Mouse (Mus musculus) T-helper 2 cell (primary cell): ENCODE data around the gene Slc12a7.

Experiments used
- in situ Hi-C: fragments of 300-600 bp; cut with MboI, MseI; formaldehyde crosslinking; loops from one replicate; pipeline ENCODE4 v1.15.1; 2025; ENCODE audit warnings: high pct_unique_total_duplicates

The Slc12a7 gene

DNA sequence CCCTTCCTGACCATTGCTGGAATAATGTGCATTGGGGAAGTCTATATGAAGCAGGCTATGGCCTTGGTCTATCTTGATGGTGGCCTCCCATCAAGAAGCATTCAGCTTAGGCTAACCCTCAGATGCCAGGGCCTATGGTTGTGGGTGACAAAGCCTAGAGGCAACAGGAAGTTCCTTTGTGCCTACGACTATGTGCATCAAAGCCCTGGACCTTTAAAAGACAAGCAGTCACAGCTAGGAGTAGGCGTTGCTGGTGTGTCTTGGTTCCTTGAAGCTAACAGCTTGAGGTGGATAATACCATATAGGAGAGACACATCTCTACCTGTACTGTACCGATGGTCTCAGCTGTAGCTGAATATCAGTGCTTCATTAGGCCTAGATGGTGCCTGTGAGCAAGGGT, 27.2 kb downstream of the Slc12a7 start:
- in situ Hi-C loops, result no loop called here

DNA sequence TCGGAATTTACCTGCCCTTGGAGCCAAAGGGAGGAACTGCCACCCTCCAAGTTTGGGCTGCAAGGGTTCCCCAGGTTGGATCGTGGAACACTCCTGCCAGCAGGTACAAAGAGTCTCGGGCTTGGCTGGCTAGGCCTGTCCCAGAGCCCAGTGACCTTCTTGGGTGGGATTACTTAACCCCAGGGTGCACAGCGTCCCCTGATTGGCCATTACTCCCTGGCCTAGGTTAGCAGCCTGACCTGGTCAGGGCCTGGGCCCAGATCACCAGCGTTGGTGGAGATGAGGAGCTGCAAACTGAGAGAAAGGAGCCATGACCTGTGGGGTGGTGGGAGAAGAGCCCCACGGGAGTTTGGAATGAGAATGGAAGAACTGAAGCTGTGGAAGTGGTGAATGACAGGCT, 30.0 kb downstream of the Slc12a7 start:
- in situ Hi-C loops, result no loop called here

DNA sequence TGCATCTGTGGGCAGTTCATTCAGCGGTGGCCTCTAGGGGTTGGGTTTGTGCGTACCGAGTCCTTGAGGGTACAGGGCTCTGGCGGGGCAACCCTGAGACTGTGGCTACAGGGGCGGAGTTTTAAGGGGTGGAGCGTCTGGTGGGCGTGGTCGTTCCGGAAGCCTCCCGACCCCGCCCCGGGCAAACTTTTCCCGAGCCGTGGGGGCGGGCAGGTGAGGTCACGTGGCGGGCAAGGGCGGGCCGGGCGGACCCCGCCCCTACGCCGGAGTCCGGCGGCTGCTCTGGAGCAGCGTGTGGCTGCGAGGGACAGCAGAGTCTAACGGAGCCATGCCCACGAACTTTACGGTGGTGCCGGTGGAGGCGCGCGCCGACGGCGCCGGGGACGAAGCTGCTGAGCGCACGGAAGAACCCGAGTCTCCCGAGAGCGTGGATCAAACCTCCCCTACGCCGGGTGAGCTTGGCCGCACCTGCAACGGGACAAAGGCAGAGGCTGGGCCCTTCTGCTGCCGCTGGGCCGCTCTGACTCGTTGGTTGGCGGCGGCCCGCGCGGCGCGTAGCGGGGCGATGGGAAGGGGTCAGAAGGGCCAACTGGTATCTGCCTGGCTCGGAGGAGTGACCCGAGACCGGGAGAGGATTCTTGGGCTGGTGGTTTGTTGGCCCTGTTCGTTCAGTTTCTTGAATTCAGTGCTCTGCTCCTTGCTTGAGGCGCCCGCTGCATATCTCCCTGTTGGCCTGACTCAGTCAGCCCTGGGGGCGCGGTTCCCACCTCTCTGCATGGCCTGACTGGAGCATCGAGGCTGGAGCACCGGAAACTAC, 30.8 kb downstream of the Slc12a7 start:
- in situ Hi-C loops, result no loop called here

DNA sequence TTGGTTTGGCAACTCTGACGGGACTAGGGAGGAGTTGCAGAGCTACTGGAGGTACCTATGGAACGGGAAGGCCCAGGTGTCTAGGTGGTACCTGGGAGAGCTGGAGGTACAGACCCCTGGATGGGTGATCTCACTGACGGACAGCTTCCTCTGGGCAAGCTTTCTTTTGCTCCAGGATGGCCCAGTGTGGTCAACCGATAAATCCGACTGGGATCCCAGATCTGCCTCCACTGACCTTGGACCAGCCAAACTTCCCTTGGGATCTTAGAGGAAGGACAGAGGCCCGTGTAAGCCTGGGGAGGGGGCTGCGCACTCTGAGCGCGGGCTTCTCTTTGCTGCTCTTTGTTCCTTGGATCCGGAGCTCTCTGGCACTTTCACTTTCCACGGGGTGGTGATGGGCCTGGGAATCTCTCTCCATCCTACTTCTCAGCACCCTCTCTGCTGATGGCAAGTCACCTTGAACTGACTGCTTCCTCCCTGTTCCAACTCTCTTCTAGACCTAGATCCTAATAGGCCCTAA, 31.4 kb downstream of the Slc12a7 start:
- in situ Hi-C loops, result no loop called here

DNA sequence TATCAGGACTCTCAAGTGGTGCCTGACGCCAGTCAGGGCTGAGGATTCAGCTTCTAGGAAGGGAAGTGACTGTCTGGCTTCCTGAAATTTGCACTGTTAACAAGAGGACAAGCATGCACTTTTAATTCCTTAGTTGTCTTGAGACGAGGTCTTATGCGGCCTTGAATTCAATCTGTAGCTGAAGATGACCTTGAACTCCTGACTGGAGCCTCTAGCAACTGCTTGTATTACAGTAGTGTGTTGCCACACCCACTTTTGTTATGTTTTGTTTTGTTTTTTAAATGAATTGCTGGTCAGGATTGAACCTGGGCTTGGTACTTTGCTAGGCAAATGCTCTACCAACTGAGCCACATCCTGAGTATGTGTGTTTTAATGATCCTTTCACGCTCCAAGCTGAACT, 32.5 kb downstream of the Slc12a7 start:
- in situ Hi-C loops, result no loop called here

DNA sequence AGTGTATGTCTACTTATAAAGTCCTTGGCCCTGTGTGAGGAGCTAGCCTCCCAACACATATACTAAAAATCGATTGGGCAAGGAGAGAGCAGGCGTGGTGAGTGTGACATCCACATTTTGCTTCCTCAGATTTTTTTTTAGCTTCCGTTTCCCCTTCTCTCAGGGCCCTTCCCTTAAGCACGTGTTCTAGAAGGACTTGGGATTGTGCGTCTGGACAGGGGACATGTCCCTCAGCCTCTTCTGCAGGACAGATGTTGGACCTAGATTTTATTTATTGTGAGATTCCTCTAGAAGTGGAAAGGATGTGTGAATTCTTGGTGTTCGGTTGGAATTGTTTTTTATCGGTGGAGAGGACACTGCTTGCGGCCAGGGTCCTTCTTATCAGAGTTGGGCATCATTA, 34.3 kb downstream of the Slc12a7 start:
- in situ Hi-C loops, result no loop called here

DNA sequence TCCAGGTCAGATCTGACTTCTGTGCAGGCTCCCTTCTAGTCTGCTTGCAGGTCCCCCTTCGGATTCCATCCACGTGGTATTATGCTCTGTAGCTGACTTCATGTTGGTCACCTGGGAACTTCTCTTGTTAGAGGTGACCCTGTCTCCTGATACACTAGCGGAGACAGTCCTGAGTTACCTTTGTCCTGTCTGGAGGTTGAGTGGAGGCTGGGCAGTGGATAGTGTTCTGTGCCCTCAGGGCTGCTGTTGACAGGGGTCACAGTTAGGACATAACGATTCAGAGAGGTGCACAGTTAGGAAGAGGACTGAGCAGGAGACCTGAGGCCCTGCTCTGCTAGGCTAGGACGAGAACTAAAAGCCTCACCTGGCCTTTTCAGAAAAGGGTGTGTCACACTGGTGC, 34.9 kb downstream of the Slc12a7 start:
- in situ Hi-C loops, result no loop called here

DNA sequence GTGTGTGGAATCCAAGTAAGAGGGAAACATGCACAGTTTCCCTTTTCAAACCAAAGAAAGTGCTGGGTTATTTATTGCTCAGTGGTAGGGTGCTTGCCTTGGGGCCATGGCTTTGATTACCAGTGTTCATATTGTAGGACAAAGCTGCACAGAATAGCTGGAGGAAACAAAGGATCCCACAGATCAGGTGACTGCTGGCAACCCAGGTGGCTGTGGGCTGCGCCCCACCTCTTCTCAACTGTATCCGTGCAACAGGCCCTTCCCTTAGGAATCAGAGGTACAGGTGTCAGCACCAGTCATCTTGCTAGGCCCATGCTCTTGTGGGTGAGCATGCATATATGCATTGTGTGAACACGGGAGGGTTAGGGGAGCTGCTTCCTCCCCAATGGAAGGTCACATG, 35.4 kb downstream of the Slc12a7 start:
- in situ Hi-C loops, result no loop called here

DNA sequence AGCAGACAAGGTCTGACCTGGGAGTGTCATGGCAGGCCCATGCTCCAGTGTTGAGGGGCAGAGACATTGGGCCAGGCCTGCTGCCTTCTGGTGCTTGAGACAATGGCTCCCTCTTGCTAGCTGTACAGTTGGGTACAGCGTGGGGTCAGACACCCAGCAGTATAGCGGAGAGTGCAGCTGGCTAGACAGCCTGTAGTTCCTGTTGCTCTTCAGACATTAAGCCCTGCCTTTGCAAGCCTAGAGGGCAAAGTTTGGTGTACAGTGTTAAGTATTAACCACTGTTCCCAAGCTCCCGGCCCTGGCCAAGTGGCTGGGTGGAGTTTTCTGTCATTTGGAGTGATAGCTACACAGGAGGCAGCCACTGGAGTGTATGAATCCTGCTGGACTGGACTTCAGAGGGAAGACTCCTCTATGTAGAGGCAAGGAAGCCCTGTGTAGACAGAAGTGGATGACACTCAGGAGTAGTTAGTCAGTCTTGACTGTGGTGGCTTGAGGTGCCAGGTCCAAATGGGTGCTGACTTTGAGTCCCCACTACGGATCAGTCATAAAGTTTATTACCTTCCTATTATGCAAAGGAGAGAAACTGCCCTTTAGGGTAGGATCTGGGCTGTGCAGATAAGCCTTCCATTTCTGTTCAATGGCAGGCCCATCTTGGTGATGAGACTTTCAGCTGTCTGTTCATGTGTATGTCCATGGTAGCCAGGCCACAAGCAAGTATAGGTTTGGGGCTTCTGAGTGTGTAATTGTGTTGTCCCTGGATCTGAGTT, 37.2 kb downstream of the Slc12a7 start:
- in situ Hi-C loops, result loop anchor here (5.0 kb wide), 1 partner anchor 43 kb away; no protein-coding TSS in a partner anchor

DNA sequence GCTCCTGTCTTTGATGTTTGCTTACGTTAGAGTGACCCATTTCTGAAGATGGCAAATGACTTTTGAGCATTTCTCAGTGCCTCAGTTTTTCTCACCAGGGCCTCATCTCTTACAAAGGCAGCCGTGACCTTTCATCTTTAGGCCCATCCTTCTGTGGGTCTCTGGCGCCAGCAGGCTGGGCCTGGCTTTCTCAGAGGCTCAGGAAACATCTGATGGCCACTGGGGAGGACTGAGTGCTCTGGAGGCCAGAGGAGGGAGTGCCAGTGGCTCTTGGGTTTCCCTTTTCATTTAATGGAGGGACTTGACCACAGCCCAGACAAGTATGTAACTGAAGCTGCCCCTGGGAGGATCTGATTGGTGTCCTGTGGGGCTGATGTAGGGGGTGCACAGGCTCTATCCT, 38.2 kb downstream of the Slc12a7 start:
- in situ Hi-C loops, result loop anchor here (5.0 kb wide), 1 partner anchor 44 kb away; no protein-coding TSS in a partner anchor

DNA sequence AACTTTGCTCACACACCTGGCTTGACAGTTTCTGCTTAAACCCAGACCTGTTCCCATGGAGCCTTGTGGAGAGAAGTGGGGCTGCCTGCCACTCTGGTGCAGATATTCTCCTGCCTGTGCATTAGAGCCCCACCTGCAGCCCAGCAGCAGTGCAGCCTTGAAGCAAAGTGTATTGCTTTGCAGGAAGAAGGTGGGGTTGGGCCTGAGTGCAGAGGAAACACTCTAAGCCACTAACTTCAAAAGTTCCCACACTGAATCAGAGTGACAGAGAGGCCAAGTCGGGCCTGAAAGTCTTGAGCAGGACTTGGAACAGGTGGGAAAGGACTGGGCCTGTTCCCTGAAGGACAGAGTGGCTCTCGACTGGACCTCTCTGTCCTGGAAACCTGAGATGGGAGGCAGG, 39.8 kb downstream of the Slc12a7 start:
- in situ Hi-C loops, result loop anchor here (5.0 kb wide), 1 partner anchor 45 kb away; no protein-coding TSS in a partner anchor

DNA sequence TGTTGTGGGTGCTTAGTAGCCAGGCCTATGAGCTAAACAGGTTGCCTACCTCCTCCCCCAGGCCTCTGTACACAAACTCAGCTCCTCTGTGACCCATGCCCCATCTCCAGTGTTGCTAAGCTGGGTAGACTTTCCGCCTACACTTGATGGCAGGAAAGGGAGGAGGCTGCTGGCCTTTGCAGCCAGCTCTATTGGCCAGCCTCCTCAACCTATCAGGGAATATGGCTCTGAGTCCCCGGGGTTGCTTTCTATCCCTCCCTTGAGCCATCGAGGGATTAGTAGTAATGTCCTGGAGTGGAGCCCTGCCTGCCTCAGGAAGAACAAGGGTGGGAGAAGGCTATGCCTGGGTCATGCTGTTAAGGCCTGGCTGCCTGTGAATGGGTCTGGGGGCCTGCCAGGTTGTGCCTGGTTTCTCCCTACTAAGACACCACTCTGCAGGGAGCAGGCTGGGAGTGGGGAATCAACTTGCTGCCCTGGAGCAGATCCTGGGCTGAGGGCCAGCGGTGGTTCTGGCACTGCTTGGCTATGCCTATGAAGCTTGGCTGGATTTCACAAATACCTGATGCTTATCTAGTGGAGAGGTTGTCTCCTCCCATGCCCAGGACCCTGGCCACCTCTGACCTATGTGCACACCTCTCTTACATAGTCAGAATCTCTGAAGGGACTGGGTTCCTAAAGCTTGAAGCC, 40.8 kb downstream of the Slc12a7 start:
- in situ Hi-C loops, result loop anchor here (5.0 kb wide), 1 partner anchor 46 kb away; no protein-coding TSS in a partner anchor

DNA sequence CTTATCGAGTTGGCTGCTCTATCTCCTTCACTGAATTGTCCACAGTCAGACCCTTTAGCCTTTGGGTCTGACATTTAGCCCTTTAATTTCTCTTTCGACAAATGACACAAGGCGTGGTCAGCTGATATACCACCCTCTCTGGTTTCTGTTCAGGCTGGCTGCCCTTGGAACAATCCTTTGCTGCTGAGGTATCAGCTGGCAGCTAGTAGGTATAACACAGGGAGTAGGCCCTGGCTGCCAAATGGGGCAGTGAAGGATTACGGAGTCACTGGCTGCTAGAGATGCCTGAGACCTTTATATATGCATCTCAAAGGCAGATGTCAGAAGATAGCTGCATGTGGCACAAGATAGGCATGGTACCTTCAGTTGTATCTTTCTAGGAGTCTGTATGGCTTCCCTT, 42.9 kb downstream of the Slc12a7 start:
- in situ Hi-C loops, result no loop called here

DNA sequence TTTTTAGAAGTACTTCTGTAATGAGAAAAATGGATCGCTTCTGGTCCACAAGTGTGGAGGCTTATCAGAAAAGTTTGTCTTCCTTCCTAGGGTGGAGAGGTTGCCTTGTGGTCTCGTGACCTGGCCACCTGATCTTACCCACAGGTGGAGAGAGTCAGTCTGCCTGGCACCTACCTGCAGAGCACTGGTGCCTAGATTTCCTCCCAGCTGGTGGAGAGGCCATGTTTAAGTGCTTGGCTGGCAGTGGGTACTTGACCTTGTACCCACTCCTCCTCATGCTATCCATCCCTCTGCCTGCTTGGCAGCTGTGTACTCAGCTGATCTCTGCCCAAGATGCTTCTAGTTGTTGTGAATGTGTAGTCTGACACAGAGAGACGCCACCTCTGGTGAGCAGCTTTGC, 44.7 kb downstream of the Slc12a7 start:
- in situ Hi-C loops, result no loop called here

DNA sequence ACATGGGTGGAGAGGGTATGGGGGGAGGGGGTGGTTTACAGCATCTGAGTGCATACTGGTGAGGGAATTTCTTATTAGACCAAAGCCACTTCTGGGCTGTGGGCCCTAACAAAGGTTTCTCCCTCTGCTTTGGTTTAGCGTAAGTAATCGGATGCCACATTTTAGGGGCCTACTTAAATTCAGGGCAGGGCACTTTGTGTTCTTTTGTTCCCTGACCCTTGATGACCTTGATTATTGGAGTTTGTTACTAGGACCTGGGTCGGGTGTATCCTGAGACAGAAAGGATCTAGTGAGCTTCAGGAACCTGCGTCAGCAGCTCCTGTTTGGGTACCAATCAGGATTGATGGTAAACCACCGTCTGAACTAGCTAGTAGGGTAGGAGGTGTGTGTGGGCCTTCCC, 49.6 kb downstream of the Slc12a7 start:
- in situ Hi-C loops, result no loop called here

DNA sequence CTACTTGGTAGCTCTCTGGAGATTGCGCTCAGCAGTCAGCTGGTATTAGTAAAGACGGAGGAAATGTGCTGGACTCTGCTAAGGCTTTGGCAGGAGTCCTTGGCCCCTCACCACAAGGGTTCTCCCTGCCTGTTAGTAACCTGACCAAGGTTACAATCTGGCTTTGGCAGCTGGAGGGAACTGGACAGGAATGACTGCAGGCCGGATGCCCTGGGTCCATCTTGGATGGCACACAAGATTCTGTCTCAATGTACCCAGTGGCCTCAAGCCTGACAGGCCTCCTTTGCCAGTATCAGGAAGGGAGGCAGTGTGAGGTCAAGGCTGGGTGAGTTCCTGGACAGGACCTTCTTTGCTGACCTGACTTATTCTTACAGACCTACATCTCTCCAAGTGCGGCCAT, 59.3 kb downstream of the Slc12a7 start:
- in situ Hi-C loops, result no loop called here

DNA sequence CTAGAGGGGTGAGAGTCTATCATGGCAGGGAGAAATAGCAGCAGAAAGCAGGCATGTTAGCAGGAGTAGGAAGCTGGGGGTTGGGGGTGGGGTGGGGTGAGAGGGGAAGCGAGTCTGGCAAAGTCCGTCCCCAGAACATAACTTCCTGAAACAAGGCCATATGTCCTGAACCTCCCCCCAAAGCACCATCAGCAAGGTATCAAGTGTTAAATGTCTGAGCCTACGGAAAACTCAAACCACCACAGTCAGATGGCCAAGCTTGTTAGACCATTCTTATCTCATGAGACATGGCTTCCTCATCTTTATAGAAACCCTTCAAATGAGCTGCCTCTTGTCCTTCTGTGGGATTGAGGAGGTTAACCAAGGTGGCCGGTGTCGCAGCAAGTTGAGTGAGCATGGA, 60.3 kb downstream of the Slc12a7 start:
- in situ Hi-C loops, result no loop called here

DNA sequence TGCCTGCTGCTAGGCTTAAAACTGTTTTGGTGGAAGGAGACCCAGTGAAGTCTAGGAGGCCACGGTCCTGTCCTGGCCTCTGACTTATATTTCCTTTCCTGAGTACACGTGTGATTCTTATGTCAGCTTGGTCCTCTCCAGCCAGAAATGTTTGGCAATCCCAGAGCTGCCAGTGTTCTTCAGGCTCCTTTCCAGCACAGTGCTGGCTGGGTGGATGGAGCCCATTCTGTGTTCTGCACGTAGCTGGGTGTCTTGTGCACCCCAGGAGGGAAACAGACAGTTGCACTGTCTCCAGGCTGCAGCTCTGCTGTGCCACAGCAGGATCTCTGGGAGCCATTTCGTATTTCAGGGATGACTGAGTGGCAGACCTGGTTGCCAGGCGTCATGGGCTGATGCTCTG, 66.2 kb downstream of the Slc12a7 start:
- in situ Hi-C loops, result no loop called here

DNA sequence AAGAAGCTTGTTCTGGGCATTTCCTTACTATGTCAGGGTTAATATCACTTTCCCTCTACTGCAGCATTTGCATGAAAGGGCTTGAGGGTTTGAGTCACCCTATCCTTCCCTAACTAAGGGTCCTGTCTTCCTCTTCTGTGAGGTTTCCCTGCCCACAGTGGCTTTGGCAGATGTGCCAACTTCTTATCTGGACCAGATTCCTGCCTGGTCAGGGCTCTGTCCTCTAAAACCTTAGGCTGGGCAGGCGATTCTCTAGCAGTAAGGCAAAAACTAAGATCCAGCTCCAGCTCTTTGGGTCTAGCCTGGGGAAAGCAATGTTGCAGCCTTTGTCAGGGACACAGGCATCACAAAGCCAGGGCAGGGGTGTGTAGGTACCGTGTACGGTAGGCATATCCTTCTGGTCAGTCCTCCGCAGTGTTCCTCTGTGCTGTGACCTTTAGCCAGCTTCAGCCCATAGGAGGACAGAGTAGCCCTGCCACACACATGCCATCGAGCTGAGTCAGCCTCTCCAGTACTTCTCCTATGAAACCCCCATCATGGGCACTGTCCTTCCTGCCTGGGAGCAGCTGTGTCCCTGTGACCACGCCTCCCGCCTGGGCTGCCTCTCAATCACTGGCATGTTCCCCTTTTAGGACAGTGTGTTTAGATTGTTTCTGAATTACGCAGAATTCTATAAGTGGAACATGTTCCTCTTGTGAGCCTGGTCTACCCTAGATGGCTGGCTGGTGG, 70.7 kb downstream of the Slc12a7 start:
- in situ Hi-C loops, result no loop called here

DNA sequence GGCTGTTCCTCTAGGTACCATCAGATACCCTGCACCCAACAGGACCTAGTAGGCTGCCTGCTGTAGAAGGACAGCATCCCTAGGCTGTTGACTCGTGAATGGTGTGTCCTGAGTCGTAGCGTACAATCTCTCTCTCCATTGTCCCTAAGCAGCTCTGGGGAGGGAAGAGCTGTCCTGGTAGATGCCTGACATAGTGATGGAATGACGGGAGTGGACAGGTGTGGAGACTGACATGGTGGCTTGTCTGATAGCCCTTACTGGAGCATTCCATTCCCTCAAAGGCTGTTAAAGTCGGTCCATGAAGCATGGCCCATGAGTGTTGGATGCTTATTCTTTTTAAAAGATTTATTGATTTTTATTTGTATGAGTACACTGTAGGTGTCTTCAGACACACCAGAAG, 72.0 kb downstream of the Slc12a7 start:
- in situ Hi-C loops, result no loop called here

DNA sequence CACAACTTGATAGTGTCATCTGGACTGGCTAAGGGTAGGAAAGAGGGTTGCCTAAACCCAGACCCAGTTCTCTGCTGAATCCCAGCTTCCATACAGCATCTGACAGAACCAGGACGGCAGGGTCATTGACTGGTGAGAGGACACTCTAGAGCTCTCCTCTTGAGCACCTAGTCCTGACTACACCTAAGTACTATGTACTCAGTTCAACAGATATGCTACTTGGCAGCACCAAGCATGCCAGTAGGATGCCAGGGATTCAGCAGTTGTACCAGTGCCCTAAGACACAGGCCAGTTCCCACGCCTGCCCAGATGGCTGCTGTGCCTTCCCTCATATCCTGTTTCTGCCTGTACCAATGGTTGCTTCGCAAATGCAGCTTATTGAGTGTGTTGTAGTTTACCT, 80.0 kb downstream of the Slc12a7 start:
- in situ Hi-C loops, result no loop called here
